Mouse (Mus musculus): Measurements from ENCODE around the gene Arsg. TPM values are rescaled to one million over a fixed set of nuclear protein-coding genes. Genes with fewer than 3 reads are reported as not detected.

Gene Arsg
- polyA plus RNA-seq, 1 experiment: 2.4 TPM

DNA sequence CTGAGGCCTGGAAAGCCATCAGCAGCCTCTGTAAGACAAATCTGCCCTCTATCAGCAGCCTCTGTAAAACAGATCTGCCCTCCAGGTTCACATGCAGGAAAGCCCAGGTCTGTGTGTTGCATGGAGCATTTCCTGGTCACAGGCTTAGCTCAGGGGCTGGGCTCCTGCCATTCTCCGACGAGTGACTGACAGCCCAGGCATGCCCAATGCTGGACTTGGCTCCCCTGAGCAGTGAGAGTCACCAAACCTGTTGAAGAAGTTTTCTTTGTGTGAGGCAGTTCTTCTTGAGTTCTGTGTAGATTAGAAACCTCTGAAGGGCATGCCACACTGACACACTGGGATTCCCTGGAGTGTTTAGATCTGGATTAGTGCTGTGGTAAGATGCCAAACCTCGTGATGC is 81.3 kb downstream of the Arsg start:
- Histone ChIP-seq H3K27me3 (ENCODE audit: control insufficient read depth, insufficient read depth, insufficient read length) (no peaks in the 10 kb centered on the region), H3K36me3 (ENCODE audit: control insufficient read depth, insufficient read depth) (no peaks in the 10 kb centered on the region), H3ac (ENCODE audit: control insufficient read depth, insufficient read length) (no peak overlapping the region), H3K79me2 (ENCODE audit: control insufficient read depth, insufficient read depth) (no peaks in the 10 kb centered on the region), H3K4me3 (no peak overlapping the region), H3K4me2 (ENCODE audit: low read depth) (no peak overlapping the region)
- TF ChIP-seq CEBPB (IDR thresholded peaks at IDR 0.05; ENCODE audit: insufficient read depth, poor library complexity, severe bottlenecking) (no peak), MYOG (IDR thresholded peaks at IDR 0.05; ENCODE audit: control insufficient read depth in 1 of 3, insufficient read depth in 1 of 3, insufficient read length in 2 of 3, low read depth in 2 of 3) (no peak), MYOD1 (IDR thresholded peaks at IDR 0.05; ENCODE audit: control insufficient read depth in 1 of 3, insufficient read length in 2 of 3, low read depth in 2 of 3) (no peak), POLR2A (IDR thresholded peaks at IDR 0.05; ENCODE audit: insufficient read length, low read depth) (no peak), TCF3 (IDR thresholded peaks at IDR 0.05; ENCODE audit: insufficient read length, low read depth) (no peak), SRF (IDR thresholded peaks at IDR 0.05; ENCODE audit: control insufficient read depth, insufficient read length, low read depth) (no peak), E2F4 (IDR thresholded peaks at IDR 0.05; ENCODE audit: insufficient read depth) (no peak), TCF12 (IDR thresholded peaks at IDR 0.05; ENCODE audit: insufficient read depth, poor library complexity, severe bottlenecking) (no peak), POLR2AphosphoS2 (IDR thresholded peaks at IDR 0.05; ENCODE audit: insufficient read length, low read depth) (no peak), USF1 (IDR thresholded peaks at IDR 0.05; ENCODE audit: low read depth) (no peak), MAX (IDR thresholded peaks at IDR 0.05; ENCODE audit: low read depth) (no peak), REST (IDR thresholded peaks at IDR 0.05; ENCODE audit: insufficient read depth, insufficient read length) (no peak)

DNA sequence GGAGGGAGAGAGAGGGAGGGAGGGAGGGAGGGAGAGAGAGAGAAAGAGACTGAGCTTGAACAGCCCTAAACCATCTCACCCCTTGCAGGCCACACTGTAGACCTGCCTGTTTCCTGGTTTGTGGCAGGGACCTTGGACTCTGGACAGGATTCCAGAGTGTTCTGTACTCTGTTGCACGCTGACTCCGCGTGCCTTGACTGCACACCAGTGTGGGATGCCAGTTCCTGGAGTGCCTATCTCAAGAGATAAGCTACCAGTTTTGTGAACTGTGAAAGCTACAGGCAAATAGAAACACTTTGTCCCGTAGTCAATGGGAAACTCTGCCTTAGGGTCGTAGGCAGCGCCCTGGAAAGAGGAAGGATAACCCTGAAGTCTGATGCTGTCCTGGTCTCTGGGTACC is 83.0 kb downstream of the Arsg start:
- Histone ChIP-seq H3ac (ENCODE audit: control insufficient read depth, insufficient read length) (no peak overlapping the region), H3K79me2 (ENCODE audit: control insufficient read depth, insufficient read depth) (no peaks in the 10 kb centered on the region), H3K36me3 (ENCODE audit: control insufficient read depth, insufficient read depth) (no peaks in the 10 kb centered on the region), H3K4me2 (ENCODE audit: low read depth) (no peak overlapping the region), H3K4me3 (no peak overlapping the region), H3K27me3 (ENCODE audit: control insufficient read depth, insufficient read depth, insufficient read length) (no peaks in the 10 kb centered on the region)
- TF ChIP-seq MAX (IDR thresholded peaks at IDR 0.05; ENCODE audit: low read depth) (no peak), MYOD1 (IDR thresholded peaks at IDR 0.05; ENCODE audit: control insufficient read depth in 1 of 3, insufficient read length in 2 of 3, low read depth in 2 of 3) (no peak), E2F4 (IDR thresholded peaks at IDR 0.05; ENCODE audit: insufficient read depth) (no peak), USF1 (IDR thresholded peaks at IDR 0.05; ENCODE audit: low read depth) (no peak), POLR2A (IDR thresholded peaks at IDR 0.05; ENCODE audit: insufficient read length, low read depth) (no peak), MYOG (IDR thresholded peaks at IDR 0.05; ENCODE audit: control insufficient read depth in 1 of 3, insufficient read depth in 1 of 3, insufficient read length in 2 of 3, low read depth in 2 of 3) (no peak), POLR2AphosphoS2 (IDR thresholded peaks at IDR 0.05; ENCODE audit: insufficient read length, low read depth) (no peak), TCF12 (IDR thresholded peaks at IDR 0.05; ENCODE audit: insufficient read depth, poor library complexity, severe bottlenecking) (no peak), SRF (IDR thresholded peaks at IDR 0.05; ENCODE audit: control insufficient read depth, insufficient read length, low read depth) (no peak), CEBPB (IDR thresholded peaks at IDR 0.05; ENCODE audit: insufficient read depth, poor library complexity, severe bottlenecking) (no peak), REST (IDR thresholded peaks at IDR 0.05; ENCODE audit: insufficient read depth, insufficient read length) (no peak), TCF3 (IDR thresholded peaks at IDR 0.05; ENCODE audit: insufficient read length, low read depth) (no peak)

DNA sequence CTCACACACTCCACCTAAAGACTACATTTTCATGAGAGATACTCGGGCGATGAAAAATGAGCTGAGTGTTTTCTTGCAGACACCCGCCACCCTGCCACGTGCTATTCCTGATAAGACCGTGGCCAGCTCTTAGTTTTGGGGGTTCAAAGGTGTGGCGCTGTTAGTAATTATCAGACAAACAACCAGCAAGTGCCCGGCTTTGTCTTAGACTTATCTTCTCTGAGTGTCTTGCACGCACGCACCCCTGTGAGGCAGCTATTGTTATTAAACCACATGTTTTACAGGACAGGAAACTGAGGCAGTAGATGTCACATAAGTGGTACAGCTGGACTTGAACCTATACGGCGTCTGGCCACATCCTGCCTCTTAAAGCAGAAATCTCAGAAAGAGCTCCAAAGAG is 84.2 kb downstream of the Arsg start:
- H3K79me2 ChIP-seq (ENCODE audit: control insufficient read depth, insufficient read depth): no peaks in the 10 kb centered on the region
- no peak overlapping the region for H3K4me2 ChIP-seq (ENCODE audit: low read depth)
- no peaks in the 10 kb centered on the region for H3K36me3 ChIP-seq (ENCODE audit: control insufficient read depth, insufficient read depth)
- no peak overlapping the region for H3ac ChIP-seq (ENCODE audit: control insufficient read depth, insufficient read length)
- TF ChIP-seq REST (IDR thresholded peaks at IDR 0.05; ENCODE audit: insufficient read depth, insufficient read length): no peak
- no peak for TF ChIP-seq CEBPB (IDR thresholded peaks at IDR 0.05; ENCODE audit: insufficient read depth, poor library complexity, severe bottlenecking)
- no peak for TF ChIP-seq MYOG (IDR thresholded peaks at IDR 0.05; ENCODE audit: control insufficient read depth in 1 of 3, insufficient read depth in 1 of 3, insufficient read length in 2 of 3, low read depth in 2 of 3)
- no peak for TF ChIP-seq E2F4 (IDR thresholded peaks at IDR 0.05; ENCODE audit: insufficient read depth)
- no peak for TF ChIP-seq MYOD1 (IDR thresholded peaks at IDR 0.05; ENCODE audit: control insufficient read depth in 1 of 3, insufficient read length in 2 of 3, low read depth in 2 of 3)
- TF ChIP-seq POLR2A (IDR thresholded peaks at IDR 0.05; ENCODE audit: insufficient read length, low read depth): no peak
- TF ChIP-seq USF1 (IDR thresholded peaks at IDR 0.05; ENCODE audit: low read depth): no peak
- no peak for TF ChIP-seq TCF12 (IDR thresholded peaks at IDR 0.05; ENCODE audit: insufficient read depth, poor library complexity, severe bottlenecking)
- H3K4me3 ChIP-seq: no peak overlapping the region
- H3K27me3 ChIP-seq (ENCODE audit: control insufficient read depth, insufficient read depth, insufficient read length): no peaks in the 10 kb centered on the region

DNA sequence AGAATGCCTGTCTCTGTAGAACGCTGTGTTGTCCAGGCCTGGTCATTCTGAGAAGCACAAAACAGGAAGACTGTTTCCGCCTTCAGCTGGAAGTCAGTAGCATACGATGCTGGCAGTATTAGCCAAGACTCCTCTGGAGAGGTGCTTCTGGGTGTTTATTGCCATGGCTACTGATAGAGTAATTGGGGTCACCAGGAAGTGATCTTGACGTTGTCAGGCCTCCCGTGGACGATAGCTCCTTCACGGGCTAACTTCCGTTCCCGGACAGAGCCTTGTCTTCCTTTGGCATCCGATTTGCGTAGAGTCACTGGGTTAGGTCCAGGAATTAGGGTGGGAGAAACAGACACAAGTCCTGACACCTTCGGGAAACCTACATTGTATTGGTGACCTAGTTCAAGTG is 86.1 kb downstream of the Arsg start:
- Histone ChIP-seq H3K36me3 (ENCODE audit: control insufficient read depth, insufficient read depth) (no peaks in the 10 kb centered on the region), H3K4me3 (no peak overlapping the region), H3ac (ENCODE audit: control insufficient read depth, insufficient read length) (no peak overlapping the region), H3K79me2 (ENCODE audit: control insufficient read depth, insufficient read depth) (no peaks in the 10 kb centered on the region), H3K27me3 (ENCODE audit: control insufficient read depth, insufficient read depth, insufficient read length) (no peaks in the 10 kb centered on the region), H3K4me2 (ENCODE audit: low read depth) (no peak overlapping the region)
- TF ChIP-seq TCF12 (IDR thresholded peaks at IDR 0.05; ENCODE audit: insufficient read depth, poor library complexity, severe bottlenecking): no peak
- TF ChIP-seq SRF (IDR thresholded peaks at IDR 0.05; ENCODE audit: control insufficient read depth, insufficient read length, low read depth): no peak
- TF ChIP-seq MYOD1 (IDR thresholded peaks at IDR 0.05; ENCODE audit: control insufficient read depth in 1 of 3, insufficient read length in 2 of 3, low read depth in 2 of 3): no peak
- TF ChIP-seq TCF3 (IDR thresholded peaks at IDR 0.05; ENCODE audit: insufficient read length, low read depth): no peak
- no peak for TF ChIP-seq MYOG (IDR thresholded peaks at IDR 0.05; ENCODE audit: control insufficient read depth in 1 of 3, insufficient read depth in 1 of 3, insufficient read length in 2 of 3, low read depth in 2 of 3)
- no peak for TF ChIP-seq E2F4 (IDR thresholded peaks at IDR 0.05; ENCODE audit: insufficient read depth)
- no peak for TF ChIP-seq REST (IDR thresholded peaks at IDR 0.05; ENCODE audit: insufficient read depth, insufficient read length)
- TF ChIP-seq CEBPB (IDR thresholded peaks at IDR 0.05; ENCODE audit: insufficient read depth, poor library complexity, severe bottlenecking): no peak
- TF ChIP-seq MAX (IDR thresholded peaks at IDR 0.05; ENCODE audit: low read depth): no peak
- no peak for TF ChIP-seq POLR2A (IDR thresholded peaks at IDR 0.05; ENCODE audit: insufficient read length, low read depth)
- TF ChIP-seq USF1 (IDR thresholded peaks at IDR 0.05; ENCODE audit: low read depth): no peak
- TF ChIP-seq POLR2AphosphoS2 (IDR thresholded peaks at IDR 0.05; ENCODE audit: insufficient read length, low read depth): no peak
